Mouse (Mus musculus) ovary, adult 18-20 months (tissue): ENCODE results near the gene Olfr739.

ENCODE experiments used
- DNase-seq: peaks from one replicate; pipeline ENCODE4 v3.0.0; 2022; ENCODE audit warnings: low spot score, mixed read lengths

The Olfr739 gene

DNA sequence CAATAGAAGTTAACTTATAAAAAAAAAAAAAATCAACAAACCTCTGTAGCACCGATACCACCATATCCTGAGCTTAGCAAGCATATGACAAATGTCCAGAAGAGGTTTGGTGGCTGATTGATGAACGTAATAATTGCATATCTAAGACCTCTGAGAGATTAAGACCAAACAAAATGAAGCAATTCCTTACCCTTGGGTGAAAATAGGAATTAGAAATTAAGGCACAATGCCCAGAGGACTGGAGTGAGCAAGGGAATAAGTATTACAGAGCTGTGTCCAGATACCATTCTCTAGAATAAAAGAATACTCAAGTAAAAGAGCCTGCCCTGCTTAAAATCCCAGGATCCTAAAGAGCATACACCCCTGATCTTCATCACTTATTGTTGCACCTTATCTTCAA is at the start of gene Olfr739:
Gene Olfr739 (plus strand): TSS at position 301 of the 400 bp plus-strand sequence.
- no peak for DNase-seq

DNA sequence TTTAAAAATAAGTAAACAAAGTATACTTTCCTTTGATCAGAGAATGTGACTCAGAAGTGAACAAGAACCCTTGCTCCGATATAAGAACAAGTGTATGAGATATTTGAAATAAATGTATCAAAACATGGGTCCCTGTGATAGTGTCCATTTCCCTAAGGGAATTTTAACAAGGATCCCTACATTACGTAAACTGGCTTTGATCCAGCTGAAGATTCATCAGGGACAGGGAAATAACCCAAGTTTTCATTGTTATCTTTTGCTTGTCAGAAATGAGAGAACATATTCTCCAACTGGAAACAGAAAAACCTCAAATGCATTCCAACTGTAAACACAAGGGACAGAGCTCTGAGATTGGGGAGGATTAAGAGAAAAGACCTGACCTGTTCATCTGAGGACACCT is 37.6 kb upstream of the Olfr739 start, which contains the start of gene Olfr736:
Gene Olfr736 (plus strand): TSS at position 301 of the 400 bp plus-strand sequence.
- no peak for DNase-seq

DNA sequence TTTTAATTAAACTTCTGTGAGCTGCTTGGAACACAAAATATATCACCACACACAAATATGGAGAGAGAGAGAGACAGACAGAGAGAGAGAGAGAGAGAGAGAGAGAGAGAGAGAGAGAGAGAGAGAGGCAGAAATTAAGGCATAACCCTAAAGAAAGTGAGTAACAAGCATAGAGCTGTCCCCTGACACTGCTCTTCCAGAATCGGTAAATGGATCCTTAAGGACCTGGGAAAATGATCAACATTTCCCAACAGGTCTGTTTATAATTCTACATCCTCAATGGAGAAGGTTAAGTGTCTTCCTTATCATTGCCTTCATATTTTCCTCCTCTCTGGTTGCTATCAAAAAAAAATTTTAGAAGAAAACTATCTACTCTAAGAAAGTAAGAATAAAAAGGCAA is 11.2 kb upstream of the Olfr739 start, which contains the start of gene Olfr738:
Gene Olfr738 (plus strand): TSS at position 301 of the 400 bp plus-strand sequence.
- no peak for DNase-seq

DNA sequence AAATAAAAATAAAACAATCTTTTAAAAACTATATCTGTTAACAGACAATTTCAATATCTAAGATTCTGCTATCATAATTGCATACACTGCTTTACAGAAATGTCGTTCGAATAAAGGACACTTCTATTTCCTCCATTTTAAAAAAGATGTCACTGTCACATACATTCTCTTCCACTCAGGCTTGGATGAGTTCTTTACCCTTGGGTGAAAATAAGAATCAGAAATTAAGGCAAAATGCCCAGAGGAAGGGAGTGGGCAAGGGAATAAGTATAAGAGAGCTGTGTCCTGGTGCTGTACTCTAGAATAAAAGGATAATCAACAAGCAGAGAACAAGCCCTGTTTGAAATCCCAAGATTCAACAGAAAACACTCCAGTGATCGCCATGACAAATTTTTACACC is 26.8 kb downstream of the Olfr739 start, which contains the start of gene Olfr740:
Gene Olfr740 (plus strand): TSS at position 301 of the 400 bp plus-strand sequence.
- DNase-seq = no peak

DNA sequence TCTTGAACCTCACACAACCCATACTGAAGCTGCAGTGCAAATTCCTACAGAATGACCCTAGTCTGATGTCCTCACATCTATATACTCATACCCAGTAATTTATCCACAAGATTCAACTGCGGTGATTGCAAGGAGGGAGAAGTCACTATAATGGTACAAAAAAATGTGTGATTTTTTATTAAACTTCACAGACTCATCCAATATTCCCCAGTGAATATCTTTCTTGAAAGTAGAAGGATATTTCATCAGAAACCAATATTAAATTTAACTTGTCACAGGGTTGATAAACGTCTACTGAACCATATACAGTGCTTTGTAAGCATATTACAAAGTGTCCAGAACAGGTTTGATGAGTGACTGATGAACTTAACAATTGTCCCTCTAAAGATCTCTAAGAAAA is 54.0 kb downstream of the Olfr739 start, which contains the start of gene Olfr741:
Gene Olfr741 (plus strand): TSS at position 301 of the 400 bp plus-strand sequence.
- no peak for DNase-seq
